Mouse (Mus musculus) gonadal fat pad, adult 2 months (tissue): ENCODE measurements at regions not wholly inside any gene's neighbourhood (a gene's known extent, or its start where the extent isn't known, plus 50 kb on each side); places are given as distances from the start of the nearest gene placed in this dataset.

Experiments used
- DNase-seq: peaks from one replicate; pipeline ENCODE4 v3.0.0-alpha.2; 2012; ENCODE audit warnings: low read depth

- DNase-seq, result no peak
These were observed 297.5 kb upstream of the Gadl1 start for GRCm38 (mm10) chr9:115611713-115612112.

GRCm38 (mm10) chr9:115612908-115613307 is 296.3 kb upstream of the Gadl1 start:
- no peak for DNase-seq

GRCm38 (mm10) chr9:115614007-115614406 is 295.2 kb upstream of the Gadl1 start:
- no peak for DNase-seq

- DNase-seq, result no peak
These were observed 291.3 kb upstream of the Gadl1 start for GRCm38 (mm10) chr9:115617909-115618308.

- DNase-seq, result no peak
These were observed 285.3 kb upstream of the Gadl1 start for GRCm38 (mm10) chr9:115623948-115624347.

- no peak for DNase-seq
These were observed 284.3 kb upstream of the Gadl1 start for GRCm38 (mm10) chr9:115624721-115625496.

- DNase-seq, result no peak
These were observed 281.7 kb upstream of the Gadl1 start for GRCm38 (mm10) chr9:115627551-115627950.

GRCm38 (mm10) chr9:115637114-115637513 is 272.1 kb upstream of the Gadl1 start:
- DNase-seq, result no peak

GRCm38 (mm10) chr9:115640781-115641180 is 268.5 kb upstream of the Gadl1 start:
- no peak for DNase-seq

GRCm38 (mm10) chr9:115642032-115642431 is 267.2 kb upstream of the Gadl1 start:
- DNase-seq, result no peak

GRCm38 (mm10) chr9:115644953-115645352 is 264.3 kb upstream of the Gadl1 start:
- DNase-seq, result no peak

GRCm38 (mm10) chr9:115646226-115646625 is 263.0 kb upstream of the Gadl1 start:
- no peak for DNase-seq

- DNase-seq, result no peak
These were observed 257.5 kb upstream of the Gadl1 start for GRCm38 (mm10) chr9:115651708-115652107.

GRCm38 (mm10) chr9:115653116-115653515 is 256.1 kb upstream of the Gadl1 start:
- DNase-seq, result no peak

- no peak for DNase-seq
These were observed 254.3 kb upstream of the Gadl1 start for GRCm38 (mm10) chr9:115654933-115655332.

- DNase-seq, result no peak
These were observed 252.7 kb upstream of the Gadl1 start for GRCm38 (mm10) chr9:115656538-115656937.

- DNase-seq, result no peak
These were observed 252.1 kb upstream of the Gadl1 start for GRCm38 (mm10) chr9:115656994-115657713.

- no peak for DNase-seq
These were observed 250.8 kb upstream of the Gadl1 start for GRCm38 (mm10) chr9:115658477-115658876.

GRCm38 (mm10) chr9:115660371-115660770 is 248.9 kb upstream of the Gadl1 start:
- DNase-seq, result no peak

- no peak for DNase-seq
These were observed 247.3 kb upstream of the Gadl1 start for GRCm38 (mm10) chr9:115661834-115662425.

GRCm38 (mm10) chr9:115665337-115666004 is 243.8 kb upstream of the Gadl1 start:
- DNase-seq, result no peak

GRCm38 (mm10) chr9:115666530-115666929 is 242.7 kb upstream of the Gadl1 start:
- DNase-seq, result no peak
